In the genomic region with DNA sequence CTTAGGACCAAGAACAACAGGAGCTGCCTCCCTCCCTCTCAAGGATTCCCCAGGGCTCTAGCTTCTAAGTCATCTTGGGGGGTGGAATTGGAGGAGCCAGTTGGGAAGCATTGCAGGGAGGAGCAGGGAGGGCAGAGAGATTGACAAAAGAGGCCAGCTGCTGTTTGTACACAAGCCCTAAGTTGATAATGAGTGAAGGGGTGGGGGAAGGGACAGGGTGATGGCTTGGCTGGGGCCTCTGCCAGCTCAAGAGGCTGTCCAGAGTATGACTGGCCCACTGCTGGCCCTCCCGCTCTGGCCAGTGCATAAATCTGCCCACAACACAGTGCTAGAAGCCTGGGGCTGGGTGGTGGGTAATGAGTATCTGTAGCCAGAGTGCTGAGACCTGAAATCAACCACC, we compare ENCODE assay signal across 8 mouse cellular contexts. TPM values are rescaled to one million over a fixed set of nuclear protein-coding genes. Genes with fewer than 3 reads are reported as not detected.
A peak's percentile ranks its signal among the peaks of the same experiment; 100 is the strongest.
DNase-seq lines count a peak whose midpoint lies in the region; ATAC-seq and TF ChIP-seq lines count a peak whose summit lies in the region.

No protein-coding gene starts in this region.

- WGBS in lung, adult 2 months = 45% methylated on average over 1 of the region's 1 CpGs
- 80% methylated on average over 1 of the region's 1 CpGs for WGBS in heart, embryonic 12.5 days
- 61% methylated on average over 1 of the region's 1 CpGs for WGBS in limb, embryonic 12.5 days

- H3K4me2 ChIP-seq in heart, embryonic 12.5 days = peak overlapping the region; percentile 72
- H3K4me2 ChIP-seq in limb, embryonic 12.5 days = peak overlapping the region; percentile 62

- no peak for TF ChIP-seq POLR2A in lung, adult 2 months (IDR thresholded peaks at IDR 0.05; ENCODE audit: borderline replicate concordance, extremely low read depth, low read depth, low read length)
- no peak for TF ChIP-seq POLR2A in cortical plate, adult 2 months (IDR thresholded peaks at IDR 0.05; ENCODE audit: extremely low read depth, insufficient read depth, low read length)

- H3K4me3 ChIP-seq in lung, adult 2 months (replicated peaks; ENCODE audit: extremely low read depth, low read depth, low read length) = no peak overlapping the region
- H3K4me3 ChIP-seq in cortical plate, adult 2 months (ENCODE audit: insufficient read depth, low read length) = no peak overlapping the region
- H3K4me3 ChIP-seq in heart, embryonic 12.5 days = no peak overlapping the region
- 0 out of 2 replicates have a peak overlapping the region, but pooled peaks have one; percentile 35 for H3K4me3 ChIP-seq in limb, embryonic 12.5 days (replicated peaks)

- peak overlapping the region; percentile 35; the same call in 1 of the 2 replicates for H3K9ac ChIP-seq in heart, embryonic 12.5 days
- peak overlapping the region; percentile 63; the same call in 1 of the 2 replicates for H3K9ac ChIP-seq in limb, embryonic 12.5 days (replicated peaks)

- H3K4me1 ChIP-seq in lung, adult 2 months (ENCODE audit: control insufficient read depth, insufficient read depth, low read length) = peaks cover 23% of the 10 kb centered on the region
- peaks cover 3% of the 10 kb centered on the region; the same call in 1 of the 2 replicates for H3K4me1 ChIP-seq in cortical plate, adult 2 months (ENCODE audit: control insufficient read depth, insufficient read depth, low read length)
- H3K4me1 ChIP-seq in heart, embryonic 12.5 days (replicated peaks) = peaks cover 56% of the 10 kb centered on the region
- peaks cover 45% of the 10 kb centered on the region for H3K4me1 ChIP-seq in limb, embryonic 12.5 days (replicated peaks)

- H3K36me3 ChIP-seq in heart, embryonic 12.5 days = no peaks in the 10 kb centered on the region
- no peaks in the 10 kb centered on the region for H3K36me3 ChIP-seq in limb, embryonic 12.5 days

- ATAC-seq in heart, embryonic 12.5 days (ENCODE audit: insufficient number of reproducible peaks, low FRiP score) = no peak
- no peak for ATAC-seq in limb, embryonic 12.5 days (ENCODE audit: insufficient number of reproducible peaks, insufficient read depth, low FRiP score, low TSS enrichment, low read depth)

- no peaks in the 10 kb centered on the region for H3K27me3 ChIP-seq in heart, embryonic 12.5 days (replicated peaks)
- no peaks in the 10 kb centered on the region for H3K27me3 ChIP-seq in limb, embryonic 12.5 days

- H3K27ac ChIP-seq in cortical plate, adult 2 months (ENCODE audit: insufficient read depth, low read length) = peak overlapping the region; percentile 55
- peak overlapping the region; percentile 86 for H3K27ac ChIP-seq in heart, embryonic 12.5 days (ENCODE audit: poor library complexity, severe bottlenecking)
- peak overlapping the region; percentile 99 for H3K27ac ChIP-seq in limb, embryonic 12.5 days

- peak; percentile 33 for DNase-seq in lung, adult 2 months
- no peak for DNase-seq in lung, adult 18-20 months
- DNase-seq in naive thymus-derived CD4-positive, alpha-beta T cell, adult 2 months (ENCODE audit: low read depth) = peak; percentile 26
- DNase-seq in natural killer cell, adult 2 months (ENCODE audit: low spot score in 2 of 2) = no peak
- DNase-seq in frontal cortex, postnatal 10 days (ENCODE audit: low spot score in 2 of 2) = no peak

- no peak for TF ChIP-seq CTCF in lung, adult 2 months (IDR thresholded peaks at IDR 0.05; ENCODE audit: insufficient read depth, low read length)
- TF ChIP-seq CTCF in cortical plate, adult 2 months (IDR thresholded peaks at IDR 0.05; ENCODE audit: extremely low read depth, insufficient read depth, low read length) = no peak

- no peaks in the 10 kb centered on the region for H3K9me3 ChIP-seq in heart, embryonic 12.5 days (replicated peaks)
- H3K9me3 ChIP-seq in limb, embryonic 12.5 days = no peaks in the 10 kb centered on the region

RNA-seq across cellular contexts. Expression of a gene that starts 21.1 kb away (rescaled TPM):
- polyA plus RNA-seq in lung, adult 2 months (2012; rRNA removed) = 751 and 980 TPM in 2 replicates
- 548 and 595 TPM in 2 replicates for polyA plus RNA-seq in cortical plate, adult 2 months (2012; rRNA removed)
- 1,057 and 1,113 TPM in 2 replicates for polyA plus RNA-seq in heart, embryonic 12.5 days (2016; fragmentation: Nextera tagmentation; extraction: Ambion mirVana)
- polyA plus RNA-seq in limb, embryonic 12.5 days (2016; fragmentation: Nextera tagmentation; extraction: Ambion mirVana) = 3,930 and 4,018 TPM in 2 replicates

Comparison
In these comparisons a context has a peak if more than half of its experiments do, and no peak if none do; other contexts are left out.
1. DNase-seq: peak in lung, adult 2 months (single experiment) and naive thymus-derived CD4-positive, alpha-beta T cell, adult 2 months (single experiment); none in lung, adult 18-20 months (0 of 2), natural killer cell, adult 2 months (0 of 2) and frontal cortex, postnatal 10 days (0 of 2).
2. Peak in every context shown above with its lines, with median percentiles within 50 percentile points of each other: H3K27ac ChIP-seq.